Mouse (Mus musculus) bone marrow, adult 2 months (tissue): Measurements from ENCODE around the gene Acrbp. TPM values are rescaled to one million over a fixed set of nuclear protein-coding genes. Genes with fewer than 3 reads are reported as not detected.
A peak's percentile ranks its signal among the peaks of the same experiment; 100 is the strongest.

ENCODE experiments used
- H3K27ac ChIP-seq: fragments of 200-500 bp; 2 replicates; pipeline ENCODE4 v1.5.1; 2012; ENCODE audit warnings: low read depth, mild to moderate bottlenecking, control low read depth, inconsistent platforms, low read length; ENCODE audit not compliant: control insufficient read depth, poor library complexity, insufficient read depth
- H3K4me1 ChIP-seq: fragments of 200-500 bp; 2 replicates; pipeline ENCODE4 v1.6.1; 2011; ENCODE audit warnings: low read length; ENCODE audit not compliant: control insufficient read depth, insufficient read depth
- H3K4me3 ChIP-seq: fragments of 200-500 bp; replicated peaks from 2 replicates; pipeline ENCODE3; 2011; ENCODE audit warnings: mild to moderate bottlenecking, low read depth, low read length, control low read depth; ENCODE audit not compliant: control insufficient read depth
- CTCF ChIP-seq: fragments of 200-500 bp; IDR thresholded peaks from 2 replicates; pipeline ENCODE4 v1.5.1; 2011; ENCODE audit warnings: low read length, control low read depth; ENCODE audit not compliant: control insufficient read depth, insufficient read depth
- POLR2A ChIP-seq: fragments of 200-500 bp; IDR thresholded peaks from 2 replicates; pipeline ENCODE4 v1.6.1; 2011; ENCODE audit warnings: low read depth, mild to moderate bottlenecking, control low read depth, low read length, borderline replicate concordance; ENCODE audit not compliant: control insufficient read depth
- whole genome bisulfite sequencing: fragments of 180-500 bp; shearing (Covaris S2); methylation state at CpG from one replicate; pipeline ENCODE4 v1.1.7; 2018; 5-methylcytosine and 5-hydroxymethylcytosine counted together
- polyA plus RNA-seq: library from polyadenylated mRNA; stranded (reverse); fragments of >200 nt; gene quantifications from 2 replicates; pipeline ENCODE4 v1.2.4, GENCODE M21; 2011; ENCODE audit warnings: low replicate concordance; ENCODE audit not compliant: missing spikeins, insufficient read depth, insufficient read length

The Acrbp gene
- polyA plus RNA-seq, 1 experiment = 45.9 TPM

- no peak for TF ChIP-seq CTCF
- no peak for TF ChIP-seq POLR2A
- Histone ChIP-seq H3K27ac (no peak overlapping the region), H3K4me3 (peak overlapping the region; percentile 52), H3K4me1 (peaks cover 2% of the 10 kb centered on the region; the same call in 1 of the 2 replicates)
- 29% methylated on average over 8 of the region's 8 CpGs for WGBS
Measured at GRCm38 (mm10) chr6:125097951-125098350, 48.5 kb downstream of the Acrbp start.

- no peak for TF ChIP-seq POLR2A
- TF ChIP-seq CTCF = no peak
- 39% methylated on average over 3 of the region's 3 CpGs for WGBS
- Histone ChIP-seq H3K27ac (peak overlapping the region; percentile 42), H3K4me1 (peaks cover 2% of the 10 kb centered on the region; the same call in 1 of the 2 replicates), H3K4me3 (no peak overlapping the region)
Measured at GRCm38 (mm10) chr6:125098513-125098912, 49.0 kb downstream of the Acrbp start.

DNA sequence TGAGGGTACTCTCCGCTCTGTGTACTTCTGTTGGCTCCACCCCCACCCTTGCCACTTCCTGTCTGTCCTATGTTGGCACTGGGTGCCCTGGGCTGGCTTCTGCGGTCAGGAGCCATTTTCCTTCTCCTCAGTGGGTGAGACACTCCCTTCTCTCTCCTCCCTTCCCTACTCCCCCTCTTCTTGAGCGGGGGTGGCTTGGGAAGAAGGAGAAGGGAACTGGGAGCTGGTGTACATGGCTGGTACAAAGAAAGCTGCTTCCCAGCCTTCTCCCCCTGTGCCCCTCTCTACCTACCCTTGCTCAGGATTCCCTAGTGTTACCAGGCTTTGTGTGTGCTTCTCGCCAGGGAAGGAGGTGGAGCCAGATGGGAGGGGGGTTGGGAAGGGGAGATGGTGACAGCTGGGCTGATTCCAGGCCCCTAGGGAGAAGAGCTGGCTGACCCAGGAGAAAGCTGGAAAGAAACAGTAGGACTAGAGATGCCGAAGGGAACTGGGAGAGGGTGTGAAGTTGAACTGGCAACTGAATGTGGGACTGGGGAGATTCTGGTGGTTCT, 50.0 kb downstream of the Acrbp start:
- peaks cover 2% of the 10 kb centered on the region; the same call in 1 of the 2 replicates for H3K4me1 ChIP-seq
- peak overlapping the region; percentile 4 for H3K4me3 ChIP-seq
- 17% methylated on average over 5 of the region's 5 CpGs for WGBS
- peak; percentile 19; the same call in 1 of the 2 replicates for TF ChIP-seq CTCF
- TF ChIP-seq POLR2A = no peak
- peak overlapping the region; percentile 31 for H3K27ac ChIP-seq

DNA sequence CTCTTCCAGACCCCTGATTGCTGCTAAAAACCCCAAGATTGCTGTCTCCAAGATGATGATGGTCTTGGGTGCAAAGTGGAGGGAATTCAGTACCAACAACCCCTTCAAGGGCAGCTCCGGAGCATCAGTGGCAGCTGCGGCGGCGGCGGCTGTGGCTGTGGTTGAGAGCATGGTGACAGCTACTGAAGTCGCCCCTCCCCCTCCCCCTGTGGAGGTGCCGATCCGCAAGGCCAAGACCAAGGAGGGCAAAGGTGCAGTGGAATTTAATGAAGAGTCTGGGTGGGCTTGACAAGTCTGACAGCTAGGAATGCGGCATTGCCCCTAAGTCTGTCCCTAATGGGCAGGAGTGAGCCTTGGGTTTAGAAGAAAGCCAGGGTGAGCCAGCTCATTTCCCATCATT, 52.0 kb downstream of the Acrbp start:
- TF ChIP-seq POLR2A = no peak
- TF ChIP-seq CTCF = no peak
- 93% methylated on average over 9 of the region's 9 CpGs for WGBS
- Histone ChIP-seq H3K4me1 (peaks cover 2% of the 10 kb centered on the region; the same call in 1 of the 2 replicates), H3K4me3 (no peak overlapping the region), H3K27ac (no peak overlapping the region)

- WGBS = 72% methylated on average over 4 of the region's 4 CpGs
- TF ChIP-seq CTCF (no peak), POLR2A (no peak)
Measured at GRCm38 (mm10) chr6:125104223-125104622, 54.7 kb downstream of the Acrbp start.

DNA sequence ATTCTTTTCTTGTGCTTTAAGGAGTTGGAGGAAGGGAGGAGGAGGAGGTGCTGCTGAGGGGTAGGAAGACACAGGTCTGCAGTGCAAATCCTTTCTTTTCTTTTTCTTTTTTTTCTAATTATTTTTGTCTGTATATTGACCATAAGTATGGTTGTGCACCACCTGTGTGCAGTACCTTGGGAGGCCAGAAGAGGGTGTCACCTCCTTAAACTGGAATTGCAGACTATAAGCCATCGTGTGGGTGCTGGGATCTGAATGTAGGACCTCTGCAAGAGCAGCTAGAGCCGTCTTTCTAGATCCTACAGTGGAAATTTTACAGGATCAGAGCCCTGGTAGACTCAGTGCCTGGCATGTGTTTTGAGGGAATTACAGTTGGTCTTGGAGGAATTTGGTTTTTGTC, 58.2 kb downstream of the Acrbp start:
- TF ChIP-seq CTCF (no peak), POLR2A (no peak)
- no peak overlapping the region for H3K27ac ChIP-seq
- WGBS = 93% methylated on average over 2 of the region's 2 CpGs
- H3K4me3 ChIP-seq = no peak overlapping the region
- H3K4me1 ChIP-seq = peaks cover 2% of the 10 kb centered on the region; the same call in 1 of the 2 replicates

More at GRCm38 (mm10) chr6:125104223-125104622, 54.7 kb downstream of the Acrbp start:
- Histone ChIP-seq H3K4me1 (no peaks in the 10 kb centered on the region; the same call in 1 of the 2 replicates), H3K4me3 (no peak overlapping the region), H3K27ac (peak overlapping the region; percentile 17; the same call in 1 of the 2 replicates)

DNA sequence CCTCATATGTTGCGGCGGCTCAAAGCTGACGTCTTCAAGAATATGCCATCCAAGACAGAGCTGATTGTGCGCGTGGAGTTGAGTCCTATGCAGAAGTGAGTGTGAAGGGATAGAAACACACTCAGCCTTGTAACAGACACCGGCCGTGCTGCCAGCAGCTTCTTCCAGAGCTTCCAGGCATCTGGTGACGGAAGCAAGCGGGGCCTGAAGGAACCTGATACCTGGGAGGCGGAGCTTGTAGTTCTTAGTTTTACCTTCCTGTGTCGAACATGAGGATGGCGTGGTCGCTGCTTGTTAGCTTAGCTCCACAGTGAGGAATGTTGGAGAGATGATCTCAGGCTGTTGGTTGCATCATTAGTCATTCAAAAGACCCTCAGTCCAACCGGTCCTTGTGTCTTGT, 59.9 kb downstream of the Acrbp start:
- WGBS = 94% methylated on average over 14 of the region's 14 CpGs
- TF ChIP-seq CTCF = no peak
- no peak for TF ChIP-seq POLR2A
- H3K4me3 ChIP-seq = no peak overlapping the region
- H3K27ac ChIP-seq = no peak overlapping the region
- H3K4me1 ChIP-seq = peaks cover 2% of the 10 kb centered on the region; the same call in 1 of the 2 replicates

DNA sequence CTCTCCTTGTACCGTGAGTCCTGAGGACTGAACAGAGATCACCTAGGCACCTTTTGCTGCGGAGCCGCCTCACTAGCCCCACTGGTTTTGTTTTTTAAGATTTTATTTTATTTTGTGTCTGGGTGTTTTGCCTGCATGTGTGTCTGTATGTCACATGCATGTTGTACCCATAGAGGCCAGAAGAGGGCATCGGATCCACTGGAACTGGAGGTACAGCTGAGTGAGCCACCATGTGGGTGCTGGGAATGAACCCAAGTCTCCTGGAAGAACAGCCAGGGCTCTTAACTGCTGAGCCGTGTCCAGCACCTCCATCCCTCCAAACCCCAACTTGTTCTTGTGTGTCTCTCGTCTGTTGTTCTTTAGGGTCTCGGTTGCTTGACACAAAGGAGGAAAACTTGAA, 61.4 kb downstream of the Acrbp start:
- WGBS = 91% methylated on average over 7 of the region's 7 CpGs
- TF ChIP-seq CTCF = peak; percentile 41
- no peak for TF ChIP-seq POLR2A
- H3K4me3 ChIP-seq = no peak overlapping the region
- no peak overlapping the region for H3K27ac ChIP-seq
- peaks cover 2% of the 10 kb centered on the region; the same call in 1 of the 2 replicates for H3K4me1 ChIP-seq
